Mouse (Mus musculus): Measurements from ENCODE around the gene Slc9a7.

Gene Slc9a7

DNA sequence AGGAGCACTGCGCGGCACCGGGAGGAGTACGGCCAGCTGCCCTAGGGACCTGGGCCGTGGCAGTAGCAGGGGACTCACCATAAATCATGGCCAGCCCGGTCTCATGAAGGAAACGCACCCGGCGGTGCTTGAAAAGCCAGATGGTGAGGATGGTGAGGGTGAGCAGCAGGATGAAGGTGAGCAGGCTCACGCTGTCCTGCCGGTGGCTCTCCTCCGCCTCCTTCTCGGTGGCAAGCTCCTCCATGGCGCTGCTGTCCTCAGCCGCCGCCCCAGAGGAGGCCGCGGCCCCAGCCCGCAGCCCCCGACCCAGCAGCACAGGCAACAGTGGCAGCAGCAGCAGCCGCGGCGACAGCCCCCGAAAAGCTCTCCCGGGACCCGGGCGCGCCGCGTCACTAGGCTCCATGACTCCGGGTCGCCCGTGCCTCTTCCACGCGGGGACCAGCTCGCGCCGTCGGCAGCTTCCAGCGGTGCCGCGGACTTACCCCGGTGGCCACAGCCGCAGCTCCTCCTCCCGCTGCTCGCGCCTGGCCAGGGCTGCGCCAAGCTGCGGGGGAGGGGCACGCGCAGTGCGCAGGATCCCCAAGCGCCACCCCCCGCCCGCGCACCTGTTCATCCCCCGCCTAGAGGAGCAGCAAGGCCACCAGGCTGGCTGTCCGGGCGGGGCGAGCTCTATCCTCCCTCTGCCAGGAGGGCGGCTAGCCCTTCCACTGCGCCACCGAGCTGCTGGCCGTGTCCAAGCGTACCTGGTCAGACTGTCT lies at the start of gene Slc9a7:
TSS of gene Slc9a7 (minus strand) at position 526 of the 758 bp plus-strand sequence.
- DNase-seq (ENCODE audit: low read depth, low spot score), result peak; percentile 59

DNA sequence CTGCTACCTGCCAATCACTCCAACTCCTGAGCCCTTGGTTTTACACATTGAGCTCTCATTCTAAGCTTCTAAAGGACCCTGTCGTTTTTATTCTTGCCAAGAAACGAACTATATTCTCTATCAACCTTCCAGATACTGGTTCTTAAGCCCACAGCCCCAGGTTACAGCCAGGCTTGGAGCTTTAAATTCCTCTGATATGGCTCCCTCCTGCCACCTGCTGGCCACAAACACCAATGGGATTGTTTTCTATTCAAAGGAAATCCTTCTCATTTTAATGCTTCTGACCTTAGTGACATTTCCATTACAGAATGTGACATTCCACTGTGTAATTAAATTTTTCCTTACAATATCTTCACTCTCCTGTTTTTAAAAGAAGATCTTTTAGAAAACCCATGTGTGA lies 44.1 kb upstream of the Slc9a7 start:
- DNase-seq (ENCODE audit: low read depth, low spot score), result peak; percentile 13

DNA sequence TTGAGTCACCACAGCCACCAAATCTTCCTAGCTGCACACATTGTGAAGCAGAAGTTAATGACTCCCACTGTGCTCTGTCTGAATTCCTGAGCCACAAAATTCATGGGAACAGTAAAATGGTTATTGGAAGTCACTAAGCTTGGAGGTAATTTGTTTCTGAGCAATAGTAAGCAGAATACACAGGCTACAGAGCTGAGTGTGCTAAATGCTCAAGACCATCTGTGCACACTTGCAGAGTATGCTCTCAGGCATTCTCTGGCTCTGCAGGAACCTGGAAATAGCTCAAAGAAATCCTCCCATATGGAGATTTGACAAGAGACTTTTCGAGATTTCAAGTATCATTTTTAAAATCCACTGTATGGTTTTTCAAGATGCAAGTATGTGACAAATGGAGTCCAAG lies 41.1 kb upstream of the Slc9a7 start:
- no peak for DNase-seq (ENCODE audit: low read depth, low spot score)

DNA sequence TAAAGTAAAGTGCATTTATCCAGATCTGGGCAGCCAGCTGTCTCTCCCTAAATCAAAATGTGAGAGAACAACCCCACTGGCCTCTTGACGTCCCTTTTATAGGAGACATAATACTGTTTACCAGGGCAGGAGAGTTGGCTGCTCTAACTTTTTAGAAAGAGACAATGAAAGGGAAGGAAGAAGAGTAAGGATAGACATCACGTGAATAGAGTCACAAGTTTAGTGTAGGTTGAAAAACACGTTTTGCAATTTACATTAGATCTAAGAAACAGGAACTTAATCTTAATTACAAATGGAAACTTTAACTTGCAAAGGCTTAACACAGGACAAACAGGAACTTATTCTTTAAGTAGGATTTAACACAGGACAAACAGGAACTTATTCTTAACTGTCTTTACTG lies 15.6 kb upstream of the Slc9a7 start:
- no peak for DNase-seq (ENCODE audit: low read depth, low spot score)

DNA sequence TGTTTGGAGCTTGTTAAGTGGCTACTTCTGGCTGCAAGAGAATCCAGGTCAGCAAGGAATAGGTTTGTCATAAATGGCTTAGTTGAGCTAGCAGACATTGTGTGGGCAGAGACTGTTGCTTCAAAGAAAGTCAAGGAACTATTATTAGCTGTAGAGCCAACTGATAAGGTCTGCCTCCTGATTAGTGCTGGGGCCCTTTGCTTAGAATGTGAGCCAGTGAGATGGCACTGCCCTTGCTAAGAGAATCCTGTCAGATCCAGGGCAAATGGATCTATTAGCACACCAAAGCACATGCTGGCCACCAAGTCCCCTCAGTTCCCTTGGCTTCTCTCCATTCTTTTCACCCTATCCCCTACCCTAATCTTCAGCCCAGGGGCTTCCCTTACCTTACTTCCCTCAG lies 14.3 kb upstream of the Slc9a7 start:
- DNase-seq (ENCODE audit: low read depth, low spot score), result no peak

DNA sequence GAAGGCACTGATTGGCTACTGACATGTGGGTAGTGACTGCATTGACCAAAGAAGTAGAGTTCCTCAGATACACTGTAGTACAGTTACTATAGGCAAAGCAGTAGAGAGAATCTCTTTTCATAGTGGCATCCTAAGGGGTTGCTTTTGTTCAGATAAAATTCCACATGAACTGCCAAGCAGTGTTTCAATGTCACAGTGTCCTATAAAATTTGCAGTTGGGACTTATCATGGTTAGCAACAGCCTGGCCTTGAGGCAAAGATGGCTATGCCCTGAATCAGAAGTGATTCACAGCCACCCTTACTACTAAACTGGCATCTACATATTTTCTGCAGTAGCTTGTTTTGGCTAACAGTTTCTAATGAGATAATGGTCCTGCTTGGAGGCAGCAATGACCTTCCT lies 11.7 kb upstream of the Slc9a7 start:
- DNase-seq (ENCODE audit: low read depth, low spot score), result no peak

DNA sequence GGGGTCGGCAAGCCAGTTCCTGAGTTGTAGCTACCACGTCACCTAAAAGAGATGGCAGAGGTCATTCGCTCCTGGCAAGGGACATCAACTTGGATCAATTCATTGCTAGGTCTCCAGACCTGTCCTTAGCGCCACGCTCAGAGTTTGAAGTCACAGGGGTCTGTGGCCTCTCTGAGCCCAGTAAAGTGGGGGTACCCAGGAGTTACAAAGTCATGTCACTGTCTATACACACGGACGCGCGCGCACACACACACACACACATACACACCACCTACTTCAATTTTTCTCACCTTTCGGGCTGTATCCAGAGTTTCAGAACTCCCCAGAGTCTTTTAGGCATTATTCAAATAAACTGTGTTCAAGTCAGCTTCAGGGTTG lies 422 bp upstream of the Slc9a7 start:
- no peak for DNase-seq (ENCODE audit: low read depth, low spot score)

DNA sequence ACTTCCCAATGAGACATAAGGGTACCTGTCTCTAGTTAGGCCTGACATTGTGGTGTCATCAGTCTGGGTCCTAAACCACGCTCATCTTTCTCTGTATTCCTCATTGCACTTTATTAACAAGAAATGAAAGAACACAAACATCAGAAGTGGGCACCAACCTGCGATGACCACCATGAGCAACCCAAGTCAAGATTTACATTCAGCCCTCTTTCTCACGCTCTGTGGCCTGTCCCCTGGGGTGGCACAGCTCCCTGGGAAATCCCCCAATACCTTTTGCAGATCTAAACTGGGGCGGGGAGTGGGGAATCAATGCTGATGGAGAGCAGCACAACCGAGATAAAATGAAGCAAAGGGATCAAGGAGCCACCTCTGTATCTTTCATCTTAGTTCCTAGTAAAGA lies 892 bp downstream of the Slc9a7 start:
- DNase-seq (ENCODE audit: low read depth, low spot score), result no peak

DNA sequence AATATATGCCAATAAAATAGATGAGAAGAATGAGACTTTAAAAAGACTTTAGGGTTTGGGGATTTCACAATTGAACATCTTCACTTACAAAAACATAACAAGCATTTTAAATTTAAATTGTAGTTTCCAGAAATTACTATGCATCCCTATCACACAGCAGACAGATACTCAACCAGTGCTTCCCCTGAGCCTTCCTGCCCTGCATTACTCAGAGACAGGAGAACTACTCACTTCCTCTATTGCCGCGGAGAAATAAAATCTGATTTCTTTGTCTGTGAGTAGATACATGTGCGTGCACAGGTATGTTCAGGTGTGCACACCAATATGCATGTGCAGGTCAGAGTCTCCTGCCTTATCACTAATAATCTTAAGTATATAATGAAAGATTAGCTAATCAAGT lies 2.9 kb downstream of the Slc9a7 start:
- no peak for DNase-seq (ENCODE audit: low read depth, low spot score)

DNA sequence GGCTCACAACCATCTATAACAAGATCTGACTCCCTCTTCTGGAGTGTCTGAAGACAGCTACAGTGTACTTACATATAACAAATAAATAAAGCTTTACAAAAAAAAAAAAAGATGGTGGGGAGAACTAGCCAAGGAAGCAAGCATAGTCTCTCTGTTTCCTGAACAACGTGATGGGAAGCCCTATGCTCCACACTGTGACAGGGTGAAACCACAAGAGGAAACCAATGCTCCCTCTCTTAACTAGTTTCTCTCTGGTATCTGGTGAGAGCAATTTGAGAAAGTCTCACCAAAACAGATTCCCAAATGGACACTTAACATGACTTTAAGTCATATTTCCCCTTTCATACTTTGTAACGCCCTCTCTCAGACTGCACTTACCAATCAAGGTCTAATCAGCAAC lies 5.4 kb downstream of the Slc9a7 start:
- no peak for DNase-seq (ENCODE audit: low read depth, low spot score)

DNA sequence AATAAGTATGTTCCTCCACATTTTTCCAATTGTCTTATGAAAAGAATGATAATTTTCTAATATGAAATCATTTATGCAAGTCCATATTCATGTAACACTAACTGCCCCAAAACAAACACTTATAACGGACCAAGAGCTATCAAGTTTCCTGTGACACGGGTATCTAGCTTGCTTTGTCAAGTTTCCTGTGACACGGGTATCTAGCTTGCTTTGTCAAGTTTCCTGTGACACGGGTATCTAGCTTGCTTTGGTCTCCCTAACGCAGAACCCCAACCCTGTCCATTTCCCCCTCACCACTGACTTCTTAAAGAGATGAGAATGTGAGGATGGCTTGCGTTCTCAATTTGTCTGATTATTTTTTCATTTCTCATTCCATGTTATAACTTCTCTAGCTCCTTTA lies 12.2 kb downstream of the Slc9a7 start:
- DNase-seq (ENCODE audit: low read depth, low spot score), result no peak

DNA sequence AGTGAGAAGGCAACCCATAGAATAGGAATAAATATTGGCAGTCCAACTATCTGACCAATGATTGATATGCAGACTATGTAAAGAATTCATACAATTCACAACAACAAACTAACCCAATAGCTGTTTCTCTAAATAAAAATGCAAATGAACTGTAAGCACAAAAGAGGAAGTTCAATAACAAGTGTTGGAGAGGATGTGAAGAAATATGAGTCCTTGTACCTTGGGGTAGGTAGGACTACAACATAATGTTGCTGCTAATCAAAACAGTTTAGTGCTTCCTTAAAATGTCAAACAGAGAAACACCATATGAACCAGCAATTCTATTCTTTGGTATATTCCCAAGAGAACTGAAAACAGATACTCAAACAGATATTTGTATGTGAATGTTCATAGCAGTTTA lies 17.8 kb downstream of the Slc9a7 start:
- no peak for DNase-seq (ENCODE audit: low read depth, low spot score)

DNA sequence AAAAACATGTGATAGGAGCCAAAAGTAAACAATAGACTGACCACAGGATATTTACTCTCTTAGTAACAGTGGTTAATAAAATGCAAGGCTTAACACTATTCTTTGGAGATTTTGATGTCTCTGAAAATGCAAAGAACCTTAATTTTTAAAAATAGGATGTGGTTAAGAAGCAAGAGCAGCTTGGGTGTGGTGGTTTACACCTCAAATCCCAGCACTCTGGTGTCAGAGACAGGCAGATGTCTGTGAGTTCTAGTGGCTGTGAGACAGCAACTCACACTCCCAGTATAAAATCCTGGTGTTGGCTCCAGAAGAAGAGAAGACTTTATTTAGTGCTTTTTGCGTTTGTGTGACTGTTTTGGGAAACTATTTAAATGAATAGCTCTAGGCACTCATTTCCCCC lies 19.6 kb downstream of the Slc9a7 start:
- no peak for DNase-seq (ENCODE audit: low read depth, low spot score)

DNA sequence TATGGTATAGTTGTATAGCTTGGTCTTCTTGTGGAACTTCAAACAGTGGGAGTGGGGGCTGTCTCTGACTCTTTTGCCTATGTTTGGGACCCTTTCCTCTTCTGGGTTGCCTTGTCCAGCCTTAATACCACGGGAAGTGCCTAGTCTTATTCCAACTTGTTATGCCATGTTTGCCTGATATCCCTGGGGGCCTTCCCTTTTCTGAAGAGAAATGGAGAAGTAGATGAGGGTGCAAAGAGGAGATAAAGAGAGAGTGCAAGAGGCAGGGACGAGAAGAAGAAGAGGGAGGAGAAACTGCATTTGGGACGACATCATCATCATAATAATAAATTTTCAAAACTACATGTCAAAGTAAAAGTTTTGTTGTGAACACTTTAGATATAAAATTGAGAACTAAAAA lies 21.6 kb downstream of the Slc9a7 start:
- DNase-seq (ENCODE audit: low read depth, low spot score), result no peak

DNA sequence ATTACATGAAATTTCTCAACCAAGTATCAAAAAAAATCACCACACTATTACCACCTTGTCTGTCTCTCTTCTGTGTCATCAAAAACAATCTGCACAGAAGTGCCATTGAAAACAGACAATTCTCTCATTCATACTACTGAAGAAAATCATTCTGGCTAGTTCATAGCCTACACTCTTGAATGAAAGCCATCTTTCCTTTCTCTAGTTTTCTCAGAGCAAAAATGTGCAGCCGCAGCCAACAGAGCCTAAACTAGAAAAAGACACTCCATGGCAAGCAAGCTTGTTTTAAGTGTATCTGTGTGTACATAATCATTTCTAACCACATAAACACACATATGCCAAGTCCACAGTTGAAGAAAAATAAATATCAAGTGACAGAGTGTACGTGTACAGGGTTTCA lies 27.2 kb downstream of the Slc9a7 start:
- DNase-seq (ENCODE audit: low read depth, low spot score), result no peak

DNA sequence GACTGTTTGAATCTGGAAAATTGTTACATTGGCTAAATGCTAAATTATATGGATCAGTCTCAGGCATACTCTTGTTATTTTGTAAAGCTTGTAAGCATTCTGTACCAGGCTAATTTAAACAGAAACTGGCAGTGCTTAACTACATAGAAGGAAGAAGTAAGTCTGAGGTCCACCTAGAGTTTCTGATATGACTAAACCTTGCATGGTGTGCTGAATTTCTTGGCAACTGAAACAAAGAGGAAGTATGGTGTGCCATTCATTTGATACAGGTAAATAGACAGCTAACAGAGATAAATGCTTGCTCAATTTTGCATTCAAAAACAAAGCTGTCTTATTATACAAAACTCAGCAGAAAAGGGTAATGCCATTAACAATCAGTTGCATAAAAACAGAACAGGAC lies 63.5 kb downstream of the Slc9a7 start:
- DNase-seq (ENCODE audit: low read depth, low spot score), result no peak

DNA sequence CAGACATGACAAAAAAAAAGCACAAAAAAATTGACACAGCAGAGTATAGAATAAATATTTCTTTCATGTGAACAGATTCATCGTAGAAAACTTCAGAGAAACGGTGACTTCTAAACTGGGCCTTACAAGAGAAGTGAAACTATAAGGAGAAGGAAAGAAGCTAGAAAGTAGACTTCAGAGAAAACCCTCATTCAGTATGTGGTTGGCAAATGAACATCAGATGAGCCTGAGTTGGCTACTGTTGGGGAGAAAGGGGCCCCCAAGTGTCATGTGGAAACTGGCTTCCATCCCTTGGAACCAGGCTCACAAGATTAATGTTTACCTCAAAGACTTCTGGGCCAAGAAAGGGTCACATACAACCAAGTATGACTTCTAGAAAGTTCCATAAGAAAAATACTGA lies 70.1 kb downstream of the Slc9a7 start:
- DNase-seq (ENCODE audit: low read depth, low spot score), result no peak

DNA sequence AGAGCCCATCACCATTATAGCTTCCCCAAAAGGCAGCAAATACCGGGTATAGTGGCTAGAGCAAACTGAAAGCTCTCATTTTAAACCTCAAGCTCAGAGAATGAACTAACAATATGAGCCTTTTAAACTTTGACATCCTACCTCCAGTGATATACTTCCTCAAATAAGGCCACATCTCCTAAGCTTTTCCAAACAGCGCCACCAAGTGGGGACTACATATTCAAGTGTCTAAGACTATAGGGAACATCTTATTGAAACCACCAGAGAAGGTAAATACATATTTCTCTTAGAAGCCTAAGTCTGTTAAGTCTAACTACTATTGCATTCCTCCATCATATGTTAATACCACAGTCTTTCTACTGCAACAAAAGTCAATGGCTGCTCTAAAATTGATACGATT lies 106.0 kb downstream of the Slc9a7 start:
- no peak for DNase-seq (ENCODE audit: low read depth, low spot score)

DNA sequence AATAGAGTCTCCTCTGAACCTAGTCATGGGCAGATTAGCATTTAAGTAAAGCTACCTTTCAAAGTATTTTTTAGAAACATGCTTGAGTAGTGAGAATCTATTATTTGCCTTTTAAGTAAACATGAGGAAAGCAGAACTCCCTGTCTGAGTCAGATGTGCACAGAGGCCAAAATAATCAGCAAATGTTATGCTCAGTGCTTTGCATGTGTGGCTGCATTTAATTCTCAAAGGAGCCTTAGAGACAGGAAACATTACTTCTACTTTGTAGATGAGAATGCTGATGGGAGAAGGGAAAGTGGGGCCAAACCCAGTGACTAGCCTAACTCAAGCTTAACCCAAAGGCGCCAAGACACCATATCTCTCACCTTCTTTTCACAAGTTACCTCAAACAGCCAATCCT lies 114.8 kb downstream of the Slc9a7 start:
- no peak for DNase-seq (ENCODE audit: low read depth, low spot score)

DNA sequence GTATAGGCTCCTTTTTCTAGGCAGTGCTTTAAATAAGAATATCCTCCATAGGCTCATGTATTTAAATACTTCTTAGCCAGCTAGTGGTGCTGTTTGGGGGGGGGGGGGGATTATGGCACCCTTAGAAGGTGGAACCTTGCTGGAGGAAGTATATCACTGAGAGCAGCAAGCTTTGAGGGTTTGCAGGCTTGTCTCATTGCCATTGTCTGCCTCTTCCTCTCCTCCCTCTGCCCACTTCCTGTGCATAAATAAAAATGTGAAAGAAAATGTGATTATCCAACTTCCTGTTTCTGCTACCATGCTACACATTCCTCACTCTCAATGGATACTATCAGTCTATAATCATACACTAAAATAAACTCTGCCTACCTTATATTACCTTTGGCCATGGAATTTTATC lies 123.2 kb downstream of the Slc9a7 start:
- DNase-seq (ENCODE audit: low read depth, low spot score), result no peak

DNA sequence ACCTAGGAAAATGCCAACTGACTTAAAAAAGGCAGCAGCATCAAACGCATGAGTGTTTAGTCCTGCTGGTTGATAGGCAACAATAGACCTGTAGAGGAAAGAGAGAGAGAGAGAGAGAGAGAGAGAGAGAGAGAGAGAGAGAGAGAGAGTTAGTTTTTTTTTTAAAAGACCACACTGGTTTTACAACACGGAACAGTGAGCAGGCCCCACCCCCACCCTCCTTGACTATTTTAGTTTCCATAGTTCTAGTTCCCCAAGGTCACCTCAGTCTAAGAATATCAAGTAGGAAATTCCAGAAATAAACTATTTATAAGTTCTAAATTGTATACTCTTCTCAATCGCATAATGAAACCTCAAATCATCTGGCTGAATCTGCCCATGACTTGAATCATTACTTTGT lies 126.6 kb downstream of the Slc9a7 start:
- DNase-seq (ENCODE audit: low read depth, low spot score), result no peak

DNA sequence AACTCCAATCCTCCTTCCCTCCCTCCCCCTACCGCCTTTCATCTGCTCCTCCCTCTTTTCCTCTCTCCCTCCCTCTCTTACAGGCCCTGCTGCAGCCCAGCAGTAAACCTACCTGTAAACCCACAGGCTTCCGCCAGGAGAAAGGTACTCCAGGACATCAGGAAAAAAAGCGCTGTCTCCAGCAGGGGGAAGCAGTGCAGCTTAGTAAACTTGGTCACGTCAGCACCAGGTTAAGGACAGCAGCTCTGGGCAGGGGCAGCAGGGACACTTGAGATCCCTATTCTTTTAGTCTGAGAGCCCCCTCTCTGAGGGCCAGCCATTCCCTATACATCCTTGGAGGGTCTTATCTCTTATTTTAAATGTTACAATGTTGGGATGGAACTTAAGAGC lies 129.3 kb downstream of the Slc9a7 start:
- no peak for DNase-seq (ENCODE audit: low read depth, low spot score)

DNA sequence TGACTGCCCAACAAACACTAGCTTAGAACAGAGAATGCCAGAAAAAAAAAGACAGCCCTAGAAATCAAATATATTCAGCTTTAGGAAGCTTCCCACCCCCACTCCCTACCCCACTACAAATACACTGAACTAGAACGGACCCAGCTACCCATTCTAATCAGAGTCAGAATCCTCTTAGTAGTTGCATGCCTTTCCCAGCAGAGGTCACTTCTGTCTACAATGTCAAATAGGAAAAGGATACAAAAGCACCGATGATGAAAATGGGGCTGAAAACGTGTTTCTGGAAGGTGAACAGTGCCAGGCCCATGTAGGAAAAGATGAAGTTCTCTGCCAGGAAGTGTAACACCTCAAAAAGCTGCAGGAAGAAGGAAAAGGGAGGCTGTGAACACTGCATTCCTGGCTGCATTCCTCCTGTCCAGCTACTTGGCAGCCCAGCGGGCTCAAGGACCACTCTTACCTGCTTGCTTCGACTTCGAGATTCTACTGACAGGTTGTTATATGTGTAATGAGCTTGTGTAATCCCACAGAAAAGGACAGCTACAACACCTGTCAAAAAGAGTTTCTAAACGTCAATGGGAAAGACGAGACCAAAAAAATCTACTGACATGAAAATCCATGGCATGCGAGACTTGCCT lies 129.8 kb downstream of the Slc9a7 start:
- no peak for DNase-seq (ENCODE audit: low read depth, low spot score)

DNA sequence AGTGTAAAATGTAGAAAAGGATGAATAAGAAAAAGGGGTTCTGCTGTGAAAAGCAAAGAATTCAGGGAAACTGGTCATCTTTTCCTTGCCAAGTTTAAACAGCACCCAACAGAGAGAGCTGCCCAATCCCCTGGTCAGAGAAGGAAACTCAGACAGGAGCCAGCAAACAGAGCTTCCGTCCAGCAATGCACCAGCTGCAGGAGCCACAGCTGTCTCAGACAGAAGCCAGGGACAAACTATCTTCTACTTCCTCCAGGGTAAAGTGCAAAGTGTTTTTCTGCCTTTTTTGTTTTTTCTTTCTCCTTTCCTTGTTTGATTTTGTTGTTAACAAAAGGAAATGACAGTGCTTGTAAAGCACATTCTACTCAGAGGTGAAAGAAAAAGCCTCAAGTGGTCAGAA lies 131.3 kb downstream of the Slc9a7 start:
- DNase-seq (ENCODE audit: low read depth, low spot score), result no peak

All from retina, postnatal 7 days (tissue).